Mouse (Mus musculus) heart, embryonic 10.5 days (tissue): Measurements from ENCODE around the gene Slc6a21. TPM values are rescaled to one million over a fixed set of nuclear protein-coding genes. Genes with fewer than 3 reads are reported as not detected.
"Not testable (repeated sequence)": the region's sequence is repeated elsewhere in the genome, so short reads cannot be mapped to it uniquely, and the experiment has no call there.

ENCODE experiments used
- DNase-seq: peaks from one replicate; pipeline ENCODE4 v3.0.0-alpha.2; 2017; ENCODE audit warnings: low spot score
- H3K27ac ChIP-seq: fragments of 300-500 bp; sonication (generic); 2 replicates; pipeline ENCODE4 v1.5.1; 2016; ENCODE audit warnings: mild to moderate bottlenecking
- H3K27me3 ChIP-seq: fragments of 300-500 bp; sonication (generic); 2 replicates; pipeline ENCODE4 v1.6.1; 2016; ENCODE audit warnings: mild to moderate bottlenecking; ENCODE audit not compliant: poor library complexity, insufficient read depth, severe bottlenecking
- H3K36me3 ChIP-seq: fragments of 300-500 bp; sonication (generic); 2 replicates; pipeline ENCODE4 v1.6.1; 2016; ENCODE audit warnings: mild to moderate bottlenecking, moderate library complexity
- H3K4me1 ChIP-seq: fragments of 300-500 bp; sonication (generic); 2 replicates; pipeline ENCODE4 v1.6.1; 2016; ENCODE audit warnings: mild to moderate bottlenecking
- H3K4me3 ChIP-seq: fragments of 300-500 bp; sonication (generic); 2 replicates; pipeline ENCODE4 v1.5.1; 2016; ENCODE audit warnings: mild to moderate bottlenecking, moderate library complexity
- H3K9me3 ChIP-seq: fragments of 300-500 bp; sonication (generic); 2 replicates; pipeline ENCODE4 v1.6.1; 2016; ENCODE audit warnings: mild to moderate bottlenecking, moderate library complexity
- WGBS: fragments of 180-500 bp; shearing (Covaris S2); methylation state at CpG from one replicate; pipeline ENCODE4 v1.1.7; 2016; 5-methylcytosine and 5-hydroxymethylcytosine counted together
- polyA plus RNA-seq: library from polyadenylated mRNA; unstranded; fragments of >200 nt; fragmentation: Nextera tagmentation; extraction: Ambion mirVana; gene quantifications from 2 replicates; pipeline ENCODE4 v1.2.1, GENCODE M21; 2016

Gene Slc6a21
- polyA plus RNA-seq, 1 experiment from 2014 or later, result not detected

GRCm38 (mm10) chr7:45237747-45238699 lies 39.3 kb upstream of the Slc6a21 start:
- no peak overlapping the region for H3K4me3 ChIP-seq
- peaks cover 53% of the 10 kb centered on the region for H3K27me3 ChIP-seq
- H3K36me3 ChIP-seq, result peaks cover 2% of the 10 kb centered on the region
- 76% methylated on average over 17 of the region's 17 CpGs for WGBS
- H3K9me3 ChIP-seq, result no peaks in the 10 kb centered on the region
- peak; percentile 70 for DNase-seq
- 0 out of 2 replicates have a peak overlapping the region, but pooled peaks have one; percentile 10 for H3K27ac ChIP-seq
- peaks cover 55% of the 10 kb centered on the region for H3K4me1 ChIP-seq

GRCm38 (mm10) chr7:45238723-45239496 lies 38.4 kb upstream of the Slc6a21 start, which contains the start of gene Cd37:
Gene Cd37, minus strand, starts transcription at chr7:45239115.
- Histone ChIP-seq H3K36me3 (no peaks in the 10 kb centered on the region), H3K9me3 (no peaks in the 10 kb centered on the region), H3K27me3 (peaks cover 53% of the 10 kb centered on the region), H3K4me3 (no peak within 1 kb of the TSS), H3K27ac (0 out of 2 replicates have a peak within 1 kb of the TSS, but pooled peaks have one; percentile 10), H3K4me1 (peaks cover 48% of the 10 kb centered on the region)
- DNase-seq, result peak; percentile 76
- 32% methylated on average over 20 of the region's 20 CpGs for WGBS

- H3K36me3 ChIP-seq, result no peaks in the 10 kb centered on the region
- DNase-seq, result no peak
- no peak overlapping the region for H3K4me3 ChIP-seq
- peaks cover 53% of the 10 kb centered on the region for H3K27me3 ChIP-seq
- 68% methylated on average over 7 of the region's 7 CpGs for WGBS
- H3K9me3 ChIP-seq, result no peaks in the 10 kb centered on the region
- peaks cover 36% of the 10 kb centered on the region for H3K4me1 ChIP-seq
- no peak overlapping the region for H3K27ac ChIP-seq
These were observed 37.2 kb upstream of the Slc6a21 start for GRCm38 (mm10) chr7:45240109-45240508.

- H3K36me3 ChIP-seq, result no peaks in the 10 kb centered on the region
These were observed 36.5 kb upstream of the Slc6a21 start, which contains the start of gene Slc6a16 for GRCm38 (mm10) chr7:45240633-45241388. Gene Slc6a16, plus strand, starts transcription at chr7:45241085.

GRCm38 (mm10) chr7:45241389-45241749 lies 35.9 kb upstream of the Slc6a21 start:
- 78% methylated on average over 6 of the region's 6 CpGs for WGBS
- peak overlapping the region; percentile 88 for H3K27ac ChIP-seq
- peak overlapping the region; percentile 49 for H3K4me3 ChIP-seq
- H3K9me3 ChIP-seq, result no peaks in the 10 kb centered on the region
- peaks cover 48% of the 10 kb centered on the region for H3K27me3 ChIP-seq
- peaks cover 26% of the 10 kb centered on the region for H3K4me1 ChIP-seq
- DNase-seq, result no peak
- H3K36me3 ChIP-seq, result no peaks in the 10 kb centered on the region

More at GRCm38 (mm10) chr7:45240633-45241388, 36.5 kb upstream of the Slc6a21 start, which contains the start of gene Slc6a16:
- Histone ChIP-seq H3K27me3 (peaks cover 53% of the 10 kb centered on the region), H3K27ac (peak within 1 kb of the TSS; percentile 88), H3K9me3 (no peaks in the 10 kb centered on the region), H3K4me1 (peaks cover 29% of the 10 kb centered on the region), H3K4me3 (peak within 1 kb of the TSS; percentile 49)
- peak; percentile 82 for DNase-seq
- WGBS, result 12% methylated on average over 53 of the region's 53 CpGs

GRCm38 (mm10) chr7:45247666-45248065 lies 29.6 kb upstream of the Slc6a21 start:
- DNase-seq, result peak; percentile 65
- H3K9me3 ChIP-seq, result no peaks in the 10 kb centered on the region
- WGBS, result 30% methylated on average over 3 of the region's 3 CpGs
- H3K27me3 ChIP-seq, result no peaks in the 10 kb centered on the region
- no peak overlapping the region for H3K4me3 ChIP-seq
- no peaks in the 10 kb centered on the region for H3K4me1 ChIP-seq
- no peak overlapping the region for H3K27ac ChIP-seq
- H3K36me3 ChIP-seq, result no peaks in the 10 kb centered on the region

- Histone ChIP-seq H3K4me1 (peaks cover 8% of the 10 kb centered on the region; the same call in 1 of the 2 replicates), H3K36me3 (no peaks in the 10 kb centered on the region), H3K27ac (no peak overlapping the region), H3K9me3 (no peaks in the 10 kb centered on the region), H3K27me3 (no peaks in the 10 kb centered on the region), H3K4me3 (no peak overlapping the region)
- 88% methylated on average over 8 of the region's 8 CpGs for WGBS
- DNase-seq, result peak; percentile 59
These were observed 23.5 kb upstream of the Slc6a21 start for GRCm38 (mm10) chr7:45253806-45254205.

GRCm38 (mm10) chr7:45255822-45256221 lies 21.5 kb upstream of the Slc6a21 start:
- not testable (repeated sequence) for DNase-seq, H3K9me3 ChIP-seq, H3K4me1 ChIP-seq, H3K27ac ChIP-seq, H3K4me3 ChIP-seq, H3K36me3 ChIP-seq
- WGBS, result 79% methylated on average over 7 of the region's 7 CpGs
- peaks cover 18% of the 10 kb centered on the region; the same call in 1 of the 2 replicates for H3K27me3 ChIP-seq

GRCm38 (mm10) chr7:45257063-45257840 lies 20.1 kb upstream of the Slc6a21 start:
- DNase-seq, result peak; percentile 63
- no peaks in the 10 kb centered on the region for H3K36me3 ChIP-seq
- 48% methylated on average over 11 of the region's 11 CpGs for WGBS
- peaks cover 22% of the 10 kb centered on the region for H3K4me1 ChIP-seq
- H3K4me3 ChIP-seq, result no peak overlapping the region
- H3K27ac ChIP-seq, result no peak overlapping the region; the same call in 1 of the 2 replicates
- no peaks in the 10 kb centered on the region for H3K9me3 ChIP-seq
- peaks cover 19% of the 10 kb centered on the region; the same call in 1 of the 2 replicates for H3K27me3 ChIP-seq

GRCm38 (mm10) chr7:45259281-45259680 lies 18.0 kb upstream of the Slc6a21 start:
- Histone ChIP-seq H3K36me3 (no peaks in the 10 kb centered on the region), H3K4me1 (peaks cover 37% of the 10 kb centered on the region), H3K27ac (no peak overlapping the region), H3K27me3 (peaks cover 19% of the 10 kb centered on the region; the same call in 1 of the 2 replicates), H3K9me3 (no peaks in the 10 kb centered on the region), H3K4me3 (no peak overlapping the region)
- DNase-seq, result peak; percentile 63
- 82% methylated on average over 8 of the region's 8 CpGs for WGBS

GRCm38 (mm10) chr7:45262266-45262665 lies 15.0 kb upstream of the Slc6a21 start:
- Histone ChIP-seq H3K27me3 (peaks cover 21% of the 10 kb centered on the region; the same call in 1 of the 2 replicates), H3K36me3 (no peaks in the 10 kb centered on the region), H3K4me1 (peaks cover 34% of the 10 kb centered on the region), H3K9me3 (no peaks in the 10 kb centered on the region), H3K27ac (peak overlapping the region; percentile 66), H3K4me3 (no peak overlapping the region)
- WGBS, result 26% methylated on average over 7 of the region's 7 CpGs
- no peak for DNase-seq
